Mouse (Mus musculus): ENCODE data around the gene Mmp11. TPM values are rescaled to one million over a fixed set of nuclear protein-coding genes. Genes with fewer than 3 reads are reported as not detected.

The Mmp11 gene
- total RNA-seq, 2 experiments from 2014 or later: 2.5 to 2.8 TPM

- TF ChIP-seq CTCF (IDR thresholded peaks at IDR 0.05): peak; percentile 64
- Histone ChIP-seq H3K27ac (0 out of 2 replicates have a peak overlapping the region, but pooled peaks have one; percentile 28), H3K4me3 (peak overlapping the region; percentile 53)
- intact Hi-C loops (cut with DNase I): loop anchor here (1.0 kb wide), 1 partner anchor 68 kb away; no protein-coding TSS in a partner anchor
- peak; percentile 84 for DNase-seq
These were observed 53.1 kb downstream of the Mmp11 start for GRCm38 (mm10) chr10:75883232-75883552.

- TF ChIP-seq CTCF (IDR thresholded peaks at IDR 0.05): no peak
- H3K4me3 ChIP-seq: peak overlapping the region; percentile 53
- intact Hi-C loops (cut with DNase I): loop anchor here (1.0 kb wide), 1 partner anchor 69 kb away; no protein-coding TSS in a partner anchor
These were observed 53.7 kb downstream of the Mmp11 start for GRCm38 (mm10) chr10:75882433-75883231.

GRCm38 (mm10) chr10:75881578-75882432 lies 54.5 kb downstream of the Mmp11 start:
- intact Hi-C loops (cut with DNase I): no loop called here
- Histone ChIP-seq H3K4me3 (no peak overlapping the region), H3K27ac (no peak overlapping the region)
- no peak for TF ChIP-seq CTCF (IDR thresholded peaks at IDR 0.05)
- DNase-seq: no peak

More at GRCm38 (mm10) chr10:75882433-75883231, 53.7 kb downstream of the Mmp11 start:
- DNase-seq: no peak
- 0 out of 2 replicates have a peak overlapping the region, but pooled peaks have one; percentile 28 for H3K27ac ChIP-seq

GRCm38 (mm10) chr10:75880771-75881577 lies 55.3 kb downstream of the Mmp11 start:
- no peak overlapping the region for H3K4me3 ChIP-seq
- intact Hi-C loops (cut with DNase I): no loop called here
- TF ChIP-seq CTCF (IDR thresholded peaks at IDR 0.05): no peak
- no peak for DNase-seq
- H3K27ac ChIP-seq: no peak overlapping the region

- Histone ChIP-seq H3K4me3 (no peak overlapping the region), H3K27ac (no peak overlapping the region)
- intact Hi-C loops (cut with DNase I): no loop called here
- TF ChIP-seq CTCF (IDR thresholded peaks at IDR 0.05): no peak
- DNase-seq: no peak
These were observed 55.9 kb downstream of the Mmp11 start for GRCm38 (mm10) chr10:75880351-75880750.

- Histone ChIP-seq H3K4me3 (no peak overlapping the region), H3K27ac (no peak overlapping the region)
- no peak for DNase-seq
- TF ChIP-seq CTCF (IDR thresholded peaks at IDR 0.05): no peak
- intact Hi-C loops (cut with DNase I): no loop called here
These were observed 57.5 kb downstream of the Mmp11 start for GRCm38 (mm10) chr10:75878836-75879235.

- peak overlapping the region; percentile 70 for H3K27ac ChIP-seq
These were observed 62.6 kb downstream of the Mmp11 start for GRCm38 (mm10) chr10:75873543-75874170.

More at GRCm38 (mm10) chr10:75873543-75874170, 62.6 kb downstream of the Mmp11 start:
- no peak for TF ChIP-seq CTCF (IDR thresholded peaks at IDR 0.05)
- intact Hi-C loops (cut with DNase I): no loop called here
- H3K4me3 ChIP-seq: peak overlapping the region; percentile 65
- no peak for DNase-seq

Other genes starting within 250 kb of the Mmp11 start
- gene Cabin1, start 172.2 kb downstream of the Mmp11 start, total RNA-seq (2021): 10 to 100 TPM in 1 of 2 experiments, 1 to 10 TPM in 1; 8.4 to 11.0 TPM
- 10 to 100 TPM; 32.5 to 55.0 TPM for gene Ddt, start 163.1 kb downstream of the Mmp11 start, total RNA-seq (2021)
- not detected for gene Gm20441, start 155.5 kb downstream of the Mmp11 start, total RNA-seq (2021)
- gene Gstt3, start 155.1 kb downstream of the Mmp11 start, total RNA-seq (2021): 1 to 10 TPM; 2.6 to 3.2 TPM
- gene Gstt1, start 137.9 kb downstream of the Mmp11 start, total RNA-seq (2021): 1 to 10 TPM; 4.5 to 5.7 TPM
- not detected for gene Gstt4, start 114.0 kb downstream of the Mmp11 start, total RNA-seq (2021)
- gene Gstt2, start 99.1 kb downstream of the Mmp11 start, total RNA-seq (2021): 1 to 10 TPM; 2.3 to 4.2 TPM
- gene Mif, start 76.3 kb downstream of the Mmp11 start, total RNA-seq (2021): 100 to 1,000 TPM; 147 to 168 TPM
- under 1 TPM in 1 of 2 experiments, not detected in 1; 0.45 TPM for gene Derl3, start 43.1 kb downstream of the Mmp11 start, total RNA-seq (2021)
- 10 to 100 TPM; 13.0 to 17.7 TPM for gene Smarcb1, start 14.9 kb downstream of the Mmp11 start, total RNA-seq (2021)
- gene Chchd10, start 3.4 kb downstream of the Mmp11 start, total RNA-seq (2021): 1,000 to 10,000 TPM; 1,469 to 1,586 TPM
- not detected for gene Gm867, start 4.2 kb upstream of the Mmp11 start, total RNA-seq (2021)
- gene Vpreb3, start 6.6 kb upstream of the Mmp11 start, total RNA-seq (2021): not detected
- not detected for gene Gm5134, start 18.0 kb upstream of the Mmp11 start, total RNA-seq (2021)
- 10 to 100 TPM in 1 of 2 experiments, 1 to 10 TPM in 1; 9.5 to 10.3 TPM for gene Zfp280b, start 96.2 kb upstream of the Mmp11 start, total RNA-seq (2021)
- not detected for gene Slc5a4b, start 174.5 kb upstream of the Mmp11 start, total RNA-seq (2021)
- gene Slc5a4a, start 211.0 kb upstream of the Mmp11 start, total RNA-seq (2021): not detected